Mouse (Mus musculus): ENCODE data around the gene Elovl5.

GRCm38 (mm10) chr9:77898551-77898950 is 18.6 kb upstream of the Elovl5 start:
- TF ChIP-seq POLR2A (IDR thresholded peaks at IDR 0.05; ENCODE audit: extremely low read depth, insufficient read depth, low read length) (no peak), CTCF (IDR thresholded peaks at IDR 0.05; ENCODE audit: extremely low read depth, insufficient read depth, low read length) (no peak)

Data from cortical plate, adult 2 months (tissue).